Mouse (Mus musculus) stomach, postnatal 0 days (tissue): ENCODE measurements at regions not wholly inside any gene's neighbourhood (a gene's known extent, or its start where the extent isn't known, plus 50 kb on each side); places are given as distances from the start of the nearest gene placed in this dataset.
A peak's percentile ranks its signal among the peaks of the same experiment; 100 is the strongest.

ENCODE experiments used
- ATAC-seq: fragments of 200-750 bp; cut with Nextera tagmentation; 2 replicates; pipeline ENCODE4 v1.8.0; 2017; ENCODE audit not compliant: low FRiP score, low TSS enrichment
- DNase-seq: peaks from one replicate; pipeline ENCODE4 v3.0.0-alpha.2; 2016; ENCODE audit warnings: low spot score
- H3K27ac ChIP-seq: fragments of 300-500 bp; sonication (generic); replicated peaks from 2 replicates; pipeline ENCODE4 v1.5.1; 2014; ENCODE audit warnings: mild to moderate bottlenecking, control low read depth
- H3K27me3 ChIP-seq: fragments of 300-500 bp; sonication (generic); 2 replicates; pipeline ENCODE4 v1.6.1; 2014; ENCODE audit warnings: low read length; ENCODE audit not compliant: control insufficient read depth, insufficient read depth
- H3K36me3 ChIP-seq: fragments of 300-500 bp; sonication (generic); 2 replicates; pipeline ENCODE4 v1.6.1; 2014; ENCODE audit warnings: low read length, mixed read lengths; ENCODE audit not compliant: control insufficient read depth, insufficient read depth
- H3K4me1 ChIP-seq: fragments of 300-500 bp; sonication (generic); replicated peaks from 2 replicates; pipeline ENCODE4 v1.6.1; 2014; ENCODE audit warnings: antibody characterized with exemption; ENCODE audit not compliant: control insufficient read depth, insufficient read depth
- H3K4me2 ChIP-seq: fragments of 300-500 bp; sonication (generic); replicated peaks from 2 replicates; pipeline ENCODE4 v1.6.1; 2014; ENCODE audit warnings: low read depth, mild to moderate bottlenecking, control low read depth, moderate library complexity
- H3K4me3 ChIP-seq: fragments of 300-500 bp; sonication (generic); 2 replicates; pipeline ENCODE4 v1.5.1; 2014; ENCODE audit warnings: low read depth, low read length, control low read depth
- H3K9ac ChIP-seq: fragments of 300-500 bp; sonication (generic); 2 replicates; pipeline ENCODE4 v1.6.1; 2014; ENCODE audit warnings: mild to moderate bottlenecking, low read length, control low read depth, mixed read lengths
- H3K9me3 ChIP-seq: fragments of 300-500 bp; sonication (generic); 2 replicates; pipeline ENCODE4 v1.6.1; 2016; ENCODE audit warnings: low read length; ENCODE audit not compliant: control insufficient read depth
- CTCF ChIP-seq: IDR thresholded peaks from 2 replicates; pipeline ENCODE4 v1.5.1; 2016; ENCODE audit warnings: antibody characterized with exemption, low read depth, mild to moderate bottlenecking, moderate library complexity
- EP300 ChIP-seq: optimal IDR thresholded peaks from 2 replicates; pipeline ENCODE3; 2016; ENCODE audit warnings: antibody characterized with exemption
- WGBS: fragments of 180-500 bp; shearing (Covaris S2); extraction: QIAGEN DNeasy Blood & Tissue Kit; methylation state at CpG from one replicate; pipeline ENCODE4 v1.1.7; 2014; 5-methylcytosine and 5-hydroxymethylcytosine counted together

DNA sequence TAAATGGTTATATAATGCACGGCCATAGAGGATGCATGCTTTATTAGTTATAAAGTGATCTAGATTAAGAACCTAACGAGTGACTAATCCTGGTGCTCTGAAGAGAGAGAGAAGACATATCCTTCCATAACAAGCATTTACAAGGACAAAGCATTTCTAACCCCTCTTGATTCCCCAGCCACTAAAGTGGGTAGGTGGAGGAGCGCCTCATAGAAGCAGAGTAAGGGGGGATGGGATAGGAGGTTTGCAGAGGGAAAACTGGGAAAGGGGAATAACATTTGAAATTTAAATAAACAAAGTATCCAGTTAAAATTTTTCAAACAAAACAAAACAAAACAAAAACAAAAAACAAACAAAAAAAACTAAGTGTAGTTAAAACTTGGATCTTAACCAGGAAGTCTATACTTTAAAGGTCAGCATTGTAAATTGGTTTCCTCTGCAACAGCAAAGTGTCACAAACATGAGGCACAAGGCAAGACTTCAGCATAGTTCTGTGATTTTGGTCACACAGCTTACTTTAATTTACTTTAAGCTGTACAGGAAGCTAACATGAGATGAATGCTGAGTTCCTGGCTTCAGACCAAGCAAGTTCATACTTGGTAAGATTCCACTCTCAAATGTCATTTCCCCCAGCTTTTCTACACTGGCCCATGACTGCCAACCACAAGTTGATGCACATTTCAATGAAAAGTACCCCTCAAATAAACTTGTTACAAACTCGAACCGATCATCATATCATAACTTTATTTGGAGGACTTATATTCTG is 109.9 kb downstream of the Ube2e3 start:
- DNase-seq (no peak), ATAC-seq (no peak)
- Histone ChIP-seq H3K27me3 (no peaks in the 10 kb centered on the region), H3K9ac (no peak overlapping the region), H3K27ac (no peak overlapping the region), H3K4me1 (no peaks in the 10 kb centered on the region), H3K4me2 (no peak overlapping the region), H3K4me3 (no peak overlapping the region), H3K9me3 (no peaks in the 10 kb centered on the region), H3K36me3 (no peaks in the 10 kb centered on the region)
- WGBS: 77% methylated on average over 5 of the region's 5 CpGs
- TF ChIP-seq CTCF: no peak
- TF ChIP-seq EP300: no peak

DNA sequence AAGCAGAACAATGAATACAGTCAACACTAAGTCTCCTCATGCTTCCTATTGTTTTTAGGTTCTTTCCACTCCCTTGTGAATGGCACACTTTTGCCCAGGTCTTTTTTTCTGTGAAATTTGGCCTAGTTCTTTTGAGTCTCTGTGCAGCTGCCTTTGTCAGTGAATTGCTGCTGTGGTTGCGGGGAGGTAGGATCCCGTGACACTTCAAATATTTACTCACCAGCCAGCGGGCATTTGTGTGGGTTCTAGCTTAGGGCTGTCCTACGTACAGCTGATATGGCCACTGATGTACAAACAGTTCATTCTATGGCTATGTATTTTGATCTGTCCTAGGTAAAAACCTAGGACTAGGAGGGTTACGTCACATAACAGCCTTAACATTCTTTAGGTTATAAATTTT is 112.1 kb downstream of the Ube2e3 start:
- Histone ChIP-seq H3K27me3 (no peaks in the 10 kb centered on the region), H3K4me3 (no peak overlapping the region), H3K9ac (no peak overlapping the region), H3K4me1 (no peaks in the 10 kb centered on the region), H3K9me3 (no peaks in the 10 kb centered on the region), H3K27ac (no peak overlapping the region), H3K4me2 (no peak overlapping the region), H3K36me3 (no peaks in the 10 kb centered on the region)
- ATAC-seq: peak; percentile 51; the same call in 1 of the 2 replicates
- peak; percentile 27 for DNase-seq
- 63% methylated on average over 5 of the region's 5 CpGs for WGBS
- TF ChIP-seq CTCF (no peak), EP300 (no peak)

DNA sequence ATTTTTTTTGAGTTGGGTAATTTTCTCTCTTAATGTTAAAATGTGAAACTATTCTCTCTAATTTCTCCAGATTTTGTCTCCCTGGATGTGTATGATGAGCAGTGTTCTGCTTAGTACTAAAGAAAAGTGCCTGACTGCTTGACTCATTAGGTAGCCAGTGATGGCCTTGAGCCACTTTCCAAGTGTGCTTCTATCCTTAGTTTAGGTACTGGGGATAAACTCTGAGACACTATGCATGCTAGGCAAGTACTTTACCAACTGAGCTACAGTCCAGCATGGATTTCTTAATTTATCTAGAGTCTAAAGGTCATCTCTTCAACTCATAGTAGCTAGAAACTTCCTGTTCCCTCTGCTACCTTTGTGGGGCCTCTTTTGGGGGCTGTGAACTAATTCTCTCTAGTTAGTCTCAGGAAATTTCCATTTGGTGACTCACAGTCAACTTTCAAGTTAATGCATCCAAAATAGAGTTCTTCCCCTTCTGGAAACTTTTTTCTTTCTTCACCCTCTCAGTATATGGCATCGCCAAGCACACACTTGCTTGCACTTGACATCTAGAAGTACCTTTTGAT is 112.8 kb downstream of the Ube2e3 start:
- Histone ChIP-seq H3K9me3 (no peaks in the 10 kb centered on the region), H3K36me3 (no peaks in the 10 kb centered on the region), H3K27ac (no peak overlapping the region), H3K4me3 (no peak overlapping the region), H3K4me1 (no peaks in the 10 kb centered on the region), H3K4me2 (no peak overlapping the region), H3K27me3 (no peaks in the 10 kb centered on the region), H3K9ac (no peak overlapping the region)
- ATAC-seq (peak; percentile 60; the same call in 1 of the 2 replicates), DNase-seq (peak; percentile 24)
- TF ChIP-seq EP300 (no peak), CTCF (no peak)
- WGBS: 83% methylated on average over 1 of the region's 1 CpGs

DNA sequence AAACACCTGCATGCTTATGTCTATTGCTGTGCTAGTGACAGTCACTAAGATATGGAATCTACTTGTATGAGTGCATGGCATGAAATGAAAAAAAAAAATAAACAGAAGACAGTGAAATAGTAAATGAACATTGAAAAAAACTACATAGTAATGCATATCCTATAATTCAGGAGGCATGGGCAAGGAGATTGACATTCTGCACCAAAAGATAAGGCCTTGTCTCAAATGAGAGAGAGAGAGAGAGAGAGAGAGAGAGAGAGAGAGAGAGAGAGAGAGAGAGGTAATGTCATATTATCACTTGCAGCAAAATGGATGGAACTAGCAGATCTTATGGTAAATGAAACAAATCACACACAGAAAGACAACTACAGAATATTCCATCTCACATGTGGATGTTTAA is 115.4 kb downstream of the Ube2e3 start:
- TF ChIP-seq CTCF (no peak), EP300 (no peak)
- no peak overlapping the region for H3K4me3 ChIP-seq
- no peak overlapping the region for H3K4me2 ChIP-seq
- H3K9me3 ChIP-seq: no peaks in the 10 kb centered on the region
- no peak overlapping the region for H3K27ac ChIP-seq
- H3K36me3 ChIP-seq: no peaks in the 10 kb centered on the region
- ATAC-seq: no peak
- H3K4me1 ChIP-seq: no peaks in the 10 kb centered on the region
- DNase-seq: no peak
- H3K9ac ChIP-seq: no peak overlapping the region
- no peaks in the 10 kb centered on the region for H3K27me3 ChIP-seq

DNA sequence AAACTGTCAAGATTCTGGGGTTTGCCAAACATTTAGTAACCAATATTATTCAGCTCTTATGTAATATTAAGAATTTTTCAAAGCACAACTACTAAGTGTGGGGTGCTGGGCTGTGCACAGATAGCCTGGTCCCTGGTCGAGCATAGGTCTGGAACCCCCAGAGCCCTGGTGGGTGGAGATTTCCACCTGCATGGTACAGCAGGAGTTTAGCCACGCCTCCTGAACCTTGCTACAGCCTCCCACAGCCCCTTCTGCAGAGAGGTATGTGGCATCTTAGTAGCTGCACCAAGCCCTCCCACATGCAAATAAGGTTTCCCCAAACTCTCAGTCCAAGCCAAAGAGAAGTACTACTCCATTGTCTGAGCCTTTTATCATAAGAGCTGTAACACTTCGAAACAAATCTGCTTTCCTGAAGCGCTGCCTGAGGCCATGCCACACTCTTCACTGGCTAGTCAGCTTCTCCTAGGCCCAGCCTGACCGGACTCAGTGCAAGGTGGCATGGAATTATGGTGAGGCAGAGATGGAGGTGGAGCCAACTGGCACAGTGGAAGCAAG is 116.1 kb downstream of the Ube2e3 start:
- no peak for DNase-seq
- no peak overlapping the region for H3K9ac ChIP-seq
- ATAC-seq: no peak
- no peak overlapping the region for H3K4me2 ChIP-seq
- 68% methylated on average over 5 of the region's 5 CpGs for WGBS
- no peaks in the 10 kb centered on the region for H3K36me3 ChIP-seq
- no peak for TF ChIP-seq EP300
- no peak for TF ChIP-seq CTCF
- no peak overlapping the region for H3K4me3 ChIP-seq
- no peaks in the 10 kb centered on the region for H3K4me1 ChIP-seq
- H3K27ac ChIP-seq: no peak overlapping the region
- no peaks in the 10 kb centered on the region for H3K9me3 ChIP-seq
- no peaks in the 10 kb centered on the region for H3K27me3 ChIP-seq

DNA sequence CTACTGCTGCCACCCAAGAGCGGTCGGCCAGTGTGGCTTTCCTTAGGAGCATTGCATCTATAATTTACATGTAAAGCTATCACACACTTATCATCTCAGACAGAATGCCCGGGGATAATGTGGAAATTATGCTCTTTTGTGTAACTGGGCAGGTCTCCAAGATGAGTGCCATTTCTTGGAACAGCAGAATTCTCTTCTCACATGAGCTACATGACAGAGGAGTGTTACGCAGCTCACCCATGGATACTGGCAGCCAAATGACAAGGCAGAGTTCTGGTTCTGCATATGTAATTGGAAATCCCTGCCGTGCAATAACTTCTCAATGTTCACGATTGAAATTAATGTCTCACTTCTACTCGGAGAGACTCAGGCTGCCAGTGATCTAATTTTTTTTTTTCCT is 119.1 kb downstream of the Ube2e3 start:
- no peak for DNase-seq
- Histone ChIP-seq H3K9ac (no peak overlapping the region), H3K27me3 (no peaks in the 10 kb centered on the region), H3K4me3 (no peak overlapping the region), H3K4me1 (no peaks in the 10 kb centered on the region), H3K4me2 (no peak overlapping the region), H3K36me3 (no peaks in the 10 kb centered on the region), H3K27ac (no peak overlapping the region), H3K9me3 (no peaks in the 10 kb centered on the region)
- TF ChIP-seq CTCF: no peak
- TF ChIP-seq EP300: no peak
- WGBS: 74% methylated on average over 7 of the region's 7 CpGs
- ATAC-seq: no peak
